ENCODE assay signal across 9 mouse cellular contexts in genomic region chr10:43211866-43212265, GRCm38 (mm10). TPM values are rescaled to one million over a fixed set of nuclear protein-coding genes. Genes with fewer than 3 reads are reported as not detected.
DNase-seq lines count a peak whose midpoint lies in the region; ATAC-seq and TF ChIP-seq lines count a peak whose summit lies in the region.
"Had no signal": no experiment of that assay in that cellular context is flagged by ENCODE, and none has a peak within 500 bp of the region (broad histone marks: within the 10 kb centered on the region; RNA-seq: fewer than 3 reads in every experiment).

No protein-coding gene starts in this region.

- H3K4me2 ChIP-seq in hindbrain, embryonic 12.5 days (replicated peaks) = no peak overlapping the region
- H3K4me2 ChIP-seq in embryonic facial prominence, embryonic 11.5 days (ENCODE audit: low read depth, low read length) = no peak overlapping the region
- H3K4me2 ChIP-seq: liver, embryonic 15.5 days had no signal

- no peaks in the 10 kb centered on the region for H3K27me3 ChIP-seq in hindbrain, embryonic 10.5 days (ENCODE audit: insufficient read depth, poor library complexity, severe bottlenecking)
- no peaks in the 10 kb centered on the region for H3K27me3 ChIP-seq in hindbrain, embryonic 12.5 days
- no peaks in the 10 kb centered on the region for H3K27me3 ChIP-seq in C2C12 (ENCODE audit: control insufficient read depth, insufficient read depth, insufficient read length)
- no peaks in the 10 kb centered on the region for H3K27me3 ChIP-seq in embryonic facial prominence, embryonic 11.5 days (ENCODE audit: control insufficient read depth, insufficient read depth, low read length)
- H3K27me3 ChIP-seq: liver, embryonic 15.5 days had no signal

- H3K79me2 ChIP-seq in C2C12 (ENCODE audit: control insufficient read depth, insufficient read depth) = no peaks in the 10 kb centered on the region

- peak; percentile 1 for TF ChIP-seq CTCF in C2C12 (IDR thresholded peaks at IDR 0.05; ENCODE audit: control insufficient read depth, insufficient read depth, insufficient read length)

- no peak for ATAC-seq in hindbrain, embryonic 12.5 days (ENCODE audit: low FRiP score)
- no peak for ATAC-seq in embryonic facial prominence, embryonic 11.5 days (replicated peaks; ENCODE audit: insufficient number of reproducible peaks, low FRiP score, low TSS enrichment, low read depth)
- ATAC-seq in megakaryocyte progenitor cell, adult 5-6 weeks (replicated peaks; ENCODE audit: poor library complexity) = peak; percentile 73

- peak; percentile 40 for DNase-seq in hindbrain, embryonic 10.5 days (ENCODE audit: low spot score)
- DNase-seq in T-cell, adult 2 months (ENCODE audit: low spot score) = peak; percentile 46
- DNase-seq in embryonic facial prominence, embryonic 11.5 days (ENCODE audit: low spot score) = peak; percentile 30
- peak; percentile 69 for DNase-seq in thymus, postnatal 14 days
- no peak for DNase-seq in layer of hippocampus, adult 18-20 months (ENCODE audit: low spot score in 2 of 2)

- no peak overlapping the region for H3ac ChIP-seq in C2C12 (ENCODE audit: control insufficient read depth, insufficient read length, low read depth)

- no peaks in the 10 kb centered on the region for H3K36me3 ChIP-seq in hindbrain, embryonic 10.5 days
- no peaks in the 10 kb centered on the region for H3K36me3 ChIP-seq in hindbrain, embryonic 12.5 days
- H3K36me3 ChIP-seq in C2C12 (ENCODE audit: control insufficient read depth, insufficient read depth) = no peaks in the 10 kb centered on the region
- H3K36me3 ChIP-seq in embryonic facial prominence, embryonic 11.5 days (replicated peaks; ENCODE audit: control insufficient read depth, insufficient read depth, low read depth, low read length) = no peaks in the 10 kb centered on the region
- H3K36me3 ChIP-seq: liver, embryonic 15.5 days had no signal

- no peaks in the 10 kb centered on the region for H3K4me1 ChIP-seq in hindbrain, embryonic 10.5 days (replicated peaks)
- no peaks in the 10 kb centered on the region for H3K4me1 ChIP-seq in hindbrain, embryonic 12.5 days
- no peaks in the 10 kb centered on the region for H3K4me1 ChIP-seq in embryonic facial prominence, embryonic 11.5 days (ENCODE audit: control insufficient read depth, insufficient read depth, low read length)
- H3K4me1 ChIP-seq: liver, embryonic 15.5 days had no signal

- no peak overlapping the region for H3K9ac ChIP-seq in hindbrain, embryonic 12.5 days
- no peak overlapping the region for H3K9ac ChIP-seq in embryonic facial prominence, embryonic 11.5 days (replicated peaks; ENCODE audit: low read length)
- H3K9ac ChIP-seq: liver, embryonic 15.5 days had no signal

- no peak overlapping the region for H3K4me3 ChIP-seq in hindbrain, embryonic 10.5 days
- no peak overlapping the region for H3K4me3 ChIP-seq in hindbrain, embryonic 12.5 days
- H3K4me3 ChIP-seq in C2C12 (ENCODE audit: insufficient read depth, poor library complexity, severe bottlenecking) = no peak overlapping the region
- no peak overlapping the region for H3K4me3 ChIP-seq in embryonic facial prominence, embryonic 11.5 days (ENCODE audit: low read depth, low read length)
- H3K4me3 ChIP-seq: liver, embryonic 15.5 days had no signal

- no peaks in the 10 kb centered on the region for H3K79me3 ChIP-seq in C2C12 (ENCODE audit: low read depth)

- no peaks in the 10 kb centered on the region for H3K9me3 ChIP-seq in hindbrain, embryonic 10.5 days
- H3K9me3 ChIP-seq in hindbrain, embryonic 12.5 days (replicated peaks) = peaks cover 5% of the 10 kb centered on the region; the same call in 1 of the 2 replicates
- no peaks in the 10 kb centered on the region for H3K9me3 ChIP-seq in embryonic facial prominence, embryonic 11.5 days (replicated peaks; ENCODE audit: control insufficient read depth, low read length)
- H3K9me3 ChIP-seq: liver, embryonic 15.5 days had no signal

- H3K27ac ChIP-seq in hindbrain, embryonic 10.5 days = no peak overlapping the region
- H3K27ac ChIP-seq in hindbrain, embryonic 12.5 days = no peak overlapping the region
- no peak overlapping the region for H3K27ac ChIP-seq in embryonic facial prominence, embryonic 11.5 days (replicated peaks; ENCODE audit: low read depth, low read length)
- H3K27ac ChIP-seq: liver, embryonic 15.5 days had no signal

- 31% methylated on average over 6 of the region's 6 CpGs for WGBS in hindbrain, embryonic 10.5 days
- WGBS in hindbrain, embryonic 12.5 days = 30% methylated on average over 6 of the region's 6 CpGs
- WGBS in embryonic facial prominence, embryonic 11.5 days = 35% methylated on average over 6 of the region's 6 CpGs

TF ChIP-seq in C2C12, 6 proteins besides CTCF, POLR2A, EP300 and RAD21:
- TF ChIP-seq MAX (IDR thresholded peaks at IDR 0.05) (no peak), FOSL1 (IDR thresholded peaks at IDR 0.05; ENCODE audit: insufficient read depth, low read length, poor library complexity, severe bottlenecking) (no peak), CEBPB (IDR thresholded peaks at IDR 0.05; ENCODE audit: low read depth) (no peak), MYOG (IDR thresholded peaks at IDR 0.05; ENCODE audit: control insufficient read depth, extremely low read depth, insufficient read length) (no peak), MYOD1 (IDR thresholded peaks at IDR 0.05; ENCODE audit: control insufficient read depth, insufficient read length, low read depth) (no peak), USF1 (IDR thresholded peaks at IDR 0.05; ENCODE audit: low read depth) (no peak)

RNA-seq across cellular contexts. Expression of gene Pdss2, which starts 9.4 kb away (rescaled TPM):
- polyA plus RNA-seq in hindbrain, embryonic 10.5 days (2016; fragmentation: Nextera tagmentation; extraction: Ambion mirVana) = 13.4 and 15.5 TPM in 2 replicates
- polyA plus RNA-seq in hindbrain, embryonic 12.5 days (2016; fragmentation: Nextera tagmentation; extraction: Ambion mirVana) = 14.6 and 14.9 TPM in 2 replicates
- 7.5 TPM for polyA plus RNA-seq in C2C12 (2012; fragmentation: generic; extraction: Trizol)
- 13.7 and 14.6 TPM in 2 replicates for polyA plus RNA-seq in embryonic facial prominence, embryonic 11.5 days (2014; fragmentation: Nextera tagmentation; extraction: Ambion mirVana)
- total RNA-seq in megakaryocyte progenitor cell, adult 5-6 weeks (2015) = 10.3 and 11.4 TPM in 2 replicates
- total RNA-seq in megakaryocyte progenitor cell, adult 5-6 weeks (2017) = 14.8 and 23.7 TPM in 2 replicates
- total RNA-seq in layer of hippocampus, adult 18-20 months (2021) = 10 to 100 TPM; 18.3 to 19.6 TPM

RNA-seq across cellular contexts. Expression of gene 9030612E09Rik, which starts 37.4 kb away (rescaled TPM):
- 1.7 and 1.8 TPM in 2 replicates for polyA plus RNA-seq in hindbrain, embryonic 10.5 days (2016; fragmentation: Nextera tagmentation; extraction: Ambion mirVana)
- 2.5 and 2.6 TPM in 2 replicates for polyA plus RNA-seq in hindbrain, embryonic 12.5 days (2016; fragmentation: Nextera tagmentation; extraction: Ambion mirVana)
- polyA plus RNA-seq in C2C12 (2012; fragmentation: generic; extraction: Trizol) = 0.22 TPM
- polyA plus RNA-seq in embryonic facial prominence, embryonic 11.5 days (2014; fragmentation: Nextera tagmentation; extraction: Ambion mirVana) = 0.81 and 1.7 TPM in 2 replicates
- not detected in 2 replicates for total RNA-seq in megakaryocyte progenitor cell, adult 5-6 weeks (2015)
- not detected in 2 replicates for total RNA-seq in megakaryocyte progenitor cell, adult 5-6 weeks (2017)
- 1 to 10 TPM; 1.5 to 1.7 TPM for total RNA-seq in layer of hippocampus, adult 18-20 months (2021)
- polyA plus RNA-seq: liver, embryonic 15.5 days had no signal

RNA-seq across cellular contexts. Expression of gene Sobp, which starts 37.5 kb away (rescaled TPM):
- 2.9 and 4.5 TPM in 2 replicates for polyA plus RNA-seq in hindbrain, embryonic 10.5 days (2016; fragmentation: Nextera tagmentation; extraction: Ambion mirVana)
- 10.8 and 11.5 TPM in 2 replicates for polyA plus RNA-seq in hindbrain, embryonic 12.5 days (2016; fragmentation: Nextera tagmentation; extraction: Ambion mirVana)
- polyA plus RNA-seq in C2C12 (2012; fragmentation: generic; extraction: Trizol) = 1.2 TPM
- 5.2 and 5.3 TPM in 2 replicates for polyA plus RNA-seq in embryonic facial prominence, embryonic 11.5 days (2014; fragmentation: Nextera tagmentation; extraction: Ambion mirVana)
- total RNA-seq in megakaryocyte progenitor cell, adult 5-6 weeks (2015) = not detected in 2 replicates
- not detected in 2 replicates for total RNA-seq in megakaryocyte progenitor cell, adult 5-6 weeks (2017)
- 10 to 100 TPM; 81.7 to 82.8 TPM for total RNA-seq in layer of hippocampus, adult 18-20 months (2021)

Comparison
In these comparisons a context has a peak if more than half of its experiments do, and no peak if none do; other contexts are left out.
1. DNase-seq: peak in hindbrain, embryonic 10.5 days (single experiment), T-cell, adult 2 months (single experiment), embryonic facial prominence, embryonic 11.5 days (single experiment) and thymus, postnatal 14 days (single experiment); none in layer of hippocampus, adult 18-20 months (0 of 2).